Mouse (Mus musculus) forelimb bud, embryonic 11.5 days (tissue): Measurements from ENCODE around the gene Abcb9.
"Not testable (repeated sequence)": the region's sequence is repeated elsewhere in the genome, so short reads cannot be mapped to it uniquely, and the experiment has no call there.

Source experiments
- DNase-seq: peaks from one replicate; pipeline ENCODE4 v3.0.0-alpha.2; 2012; ENCODE audit warnings: low read depth, low spot score

Gene Abcb9

GRCm38 (mm10) chr5:124062037-124062824, 33.4 kb downstream of the Abcb9 start:
- no peak for DNase-seq

- DNase-seq = no peak
These were observed 35.9 kb downstream of the Abcb9 start for GRCm38 (mm10) chr5:124059677-124060076.

GRCm38 (mm10) chr5:124058749-124059148, 36.8 kb downstream of the Abcb9 start:
- no peak for DNase-seq

- no peak for DNase-seq
These were observed 38.6 kb downstream of the Abcb9 start for GRCm38 (mm10) chr5:124056956-124057355.

- no peak for DNase-seq
These were observed 39.4 kb downstream of the Abcb9 start for GRCm38 (mm10) chr5:124056219-124056618.

GRCm38 (mm10) chr5:124052641-124053040, 43.0 kb downstream of the Abcb9 start:
- not testable (repeated sequence) for DNase-seq

GRCm38 (mm10) chr5:124051899-124052491, 43.6 kb downstream of the Abcb9 start:
- no peak for DNase-seq

GRCm38 (mm10) chr5:124050095-124051050, 45.2 kb downstream of the Abcb9 start:
- no peak for DNase-seq

- DNase-seq = no peak
These were observed 46.2 kb downstream of the Abcb9 start for GRCm38 (mm10) chr5:124049249-124050045.

DNA sequence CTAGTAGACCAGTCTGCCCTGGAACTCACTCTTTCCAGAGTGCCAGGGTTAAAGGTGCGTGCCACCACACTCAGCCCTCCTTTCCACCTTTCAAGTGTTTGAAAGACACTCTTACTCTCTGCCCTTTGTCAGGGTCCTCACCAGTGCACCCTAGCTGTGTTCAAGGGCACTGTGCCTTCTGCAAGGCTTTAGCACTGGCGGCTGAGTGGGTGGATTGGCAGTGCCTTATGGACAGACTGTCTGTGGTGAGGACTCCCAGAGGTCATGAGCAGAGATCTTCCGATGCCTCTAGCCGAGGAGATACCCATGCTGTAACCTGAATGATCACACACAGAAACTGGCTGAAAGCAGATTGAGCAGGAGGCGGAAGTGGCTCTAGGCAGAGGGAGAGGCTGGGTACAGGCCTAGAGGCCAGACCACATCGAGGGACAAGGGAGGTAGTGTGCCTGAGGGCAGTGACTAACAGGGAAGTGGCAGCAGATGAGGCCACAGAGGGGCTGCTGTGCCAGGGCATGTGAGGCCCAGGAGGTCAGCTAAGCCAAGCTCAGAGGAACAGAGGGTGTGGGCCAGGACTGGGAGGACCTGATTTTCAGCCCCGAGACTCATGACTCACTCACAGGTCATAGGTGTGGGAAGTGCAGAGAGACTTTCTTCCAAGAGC, 48.7 kb downstream of the Abcb9 start:
- DNase-seq = no peak

- no peak for DNase-seq
These were observed 50.1 kb downstream of the Abcb9 start for GRCm38 (mm10) chr5:124045453-124046010.

- DNase-seq = no peak
These were observed 51.6 kb downstream of the Abcb9 start for GRCm38 (mm10) chr5:124043999-124044398.

- no peak for DNase-seq
These were observed 52.2 kb downstream of the Abcb9 start for GRCm38 (mm10) chr5:124043212-124043978.

- DNase-seq = no peak
These were observed 54.5 kb downstream of the Abcb9 start for GRCm38 (mm10) chr5:124041097-124041496.

GRCm38 (mm10) chr5:124039602-124040001, 56.0 kb downstream of the Abcb9 start:
- DNase-seq = no peak

DNA sequence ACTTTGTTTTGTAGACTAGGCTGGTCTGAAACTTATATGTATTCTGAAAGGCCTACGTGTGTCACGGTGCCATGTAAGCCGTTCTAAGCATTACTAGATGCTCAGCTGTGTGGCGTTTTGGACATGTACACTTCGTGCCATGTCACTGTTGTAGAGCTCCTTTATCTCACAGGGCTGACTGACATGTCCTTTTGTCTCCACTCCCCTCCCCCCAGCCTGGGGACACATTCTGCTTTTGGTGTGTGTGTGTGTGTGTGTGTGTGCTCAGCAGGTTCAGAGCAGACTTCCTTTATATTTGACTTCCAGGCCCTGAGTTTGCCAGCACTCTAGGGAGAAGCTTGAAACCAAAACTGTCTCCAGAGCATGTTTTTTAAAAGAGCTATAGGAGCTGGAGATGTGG, 58.8 kb downstream of the Abcb9 start:
- DNase-seq = no peak

DNA sequence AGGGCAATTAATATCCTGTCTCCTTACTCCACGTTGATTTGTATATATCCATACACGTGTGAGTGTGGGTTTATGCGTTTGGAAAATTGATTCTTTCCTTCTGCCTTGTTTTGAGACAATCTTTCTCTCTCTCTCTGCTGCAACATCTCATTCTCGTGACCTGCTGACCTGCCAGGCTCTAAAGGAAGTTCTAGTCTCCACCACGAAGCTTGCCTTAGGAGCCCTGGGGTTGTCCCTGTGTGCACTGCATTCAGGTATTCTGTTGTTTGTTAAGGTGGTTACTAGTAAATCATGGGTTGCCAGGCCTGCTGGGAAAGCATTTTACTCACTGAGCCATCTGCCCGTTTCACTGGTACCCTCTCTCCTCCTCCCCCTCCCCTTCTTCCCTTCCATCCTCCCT, 59.3 kb downstream of the Abcb9 start:
- no peak for DNase-seq

DNA sequence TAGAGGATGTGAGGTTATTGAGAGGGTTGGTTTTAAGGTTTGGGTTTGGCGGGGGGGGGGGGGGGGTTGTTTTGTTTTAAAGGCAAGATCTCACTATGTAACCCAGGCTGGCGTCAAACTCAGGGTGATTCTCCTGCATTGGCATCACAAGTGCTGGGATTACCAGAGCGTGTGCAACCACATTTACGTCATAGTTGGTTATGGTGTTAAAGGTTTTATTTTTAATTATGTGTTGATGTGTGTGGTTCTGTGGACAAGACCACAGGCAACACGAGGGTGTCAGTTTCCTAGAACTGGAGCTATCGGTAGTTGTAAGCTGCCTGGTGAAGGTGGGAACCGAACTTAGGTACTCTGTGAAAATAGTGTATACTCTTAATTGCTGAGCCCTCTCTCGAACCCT, 59.8 kb downstream of the Abcb9 start:
- no peak for DNase-seq

DNA sequence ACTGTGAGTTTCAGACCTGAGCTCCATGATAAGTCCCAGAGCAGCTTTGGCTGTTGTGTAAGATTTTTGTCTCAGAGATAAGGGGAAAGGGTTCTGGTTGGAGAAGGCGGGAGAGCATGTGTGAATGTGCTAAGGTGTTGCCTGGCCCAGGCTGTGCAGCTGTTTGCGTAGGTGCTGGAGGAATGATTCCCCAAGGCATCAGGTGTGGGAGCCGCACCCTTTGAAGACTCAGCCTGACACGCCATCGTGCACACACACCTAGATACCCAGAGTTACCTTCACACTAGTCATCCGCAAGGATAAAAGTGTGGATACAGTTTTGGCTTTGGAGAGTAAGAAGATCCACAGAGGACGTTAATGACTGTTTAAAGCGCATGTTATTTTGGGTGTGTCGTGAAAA, 60.2 kb downstream of the Abcb9 start:
- no peak for DNase-seq

- DNase-seq = no peak
These were observed 61.1 kb downstream of the Abcb9 start for GRCm38 (mm10) chr5:124034471-124034870.
